Mouse (Mus musculus): ENCODE data around the gene Ppy. TPM values are rescaled to one million over a fixed set of nuclear protein-coding genes. Genes with fewer than 3 reads are reported as not detected.

The Ppy gene
- polyA plus RNA-seq, 1 experiment from 2014 or later: not detected

DNA sequence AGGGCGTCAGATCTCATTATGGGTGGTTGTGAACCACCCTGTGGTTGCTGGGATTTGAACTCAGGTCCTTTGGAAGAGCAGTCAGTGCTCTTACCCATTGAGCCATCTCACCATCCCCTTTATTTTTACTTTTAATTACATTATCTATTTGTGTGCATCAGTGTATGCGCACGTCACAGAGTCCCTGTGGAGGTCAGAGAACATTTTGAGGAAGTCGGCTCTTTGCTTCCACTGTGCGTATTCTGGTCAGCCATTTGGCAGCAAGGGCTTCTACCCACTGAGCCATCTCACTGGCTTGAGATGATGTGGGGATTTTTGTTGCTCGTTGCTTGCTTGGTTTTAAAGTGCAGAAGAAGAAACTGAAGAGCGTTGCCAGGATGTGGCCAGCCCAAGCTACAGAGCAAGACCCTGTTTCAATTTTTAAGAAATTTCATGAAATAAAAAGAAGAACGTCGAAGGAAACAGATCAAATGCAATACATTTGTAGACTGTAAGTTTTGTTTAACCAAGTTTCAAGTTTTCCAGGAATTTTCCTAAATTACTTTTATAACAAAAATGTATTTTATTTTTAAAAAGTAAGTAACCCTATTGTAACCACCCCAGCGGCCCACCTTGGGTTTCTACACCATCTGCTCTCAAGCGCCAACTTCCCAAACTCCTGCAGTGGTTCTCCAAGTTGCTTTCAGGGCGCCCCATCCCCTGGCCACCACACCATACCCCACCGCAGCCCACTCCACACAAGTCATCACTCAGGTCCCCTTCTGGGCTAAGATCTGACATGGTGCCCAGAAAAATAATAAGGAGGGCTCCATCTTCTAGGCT is 36.7 kb upstream of the Ppy start:
- 44% methylated on average over 13 of the region's 13 CpGs for WGBS
- Histone ChIP-seq H3K9me3 (ENCODE audit: control insufficient read depth, low read length) (no peaks in the 10 kb centered on the region), H3K9ac (0 out of 2 replicates have a peak overlapping the region, but pooled peaks have one; percentile 32), H3K27ac (no peak overlapping the region), H3K4me1 (replicated peaks; ENCODE audit: control insufficient read depth, insufficient read depth, low read length) (no peaks in the 10 kb centered on the region), H3K4me3 (replicated peaks; ENCODE audit: low read length) (peak overlapping the region; percentile 14; the same call in 1 of the 2 replicates), H3K36me3 (replicated peaks; ENCODE audit: control insufficient read depth, insufficient read depth) (no peaks in the 10 kb centered on the region), H3K4me2 (replicated peaks) (peak overlapping the region; percentile 52), H3K27me3 (ENCODE audit: control insufficient read depth, insufficient read depth, low read length) (peaks cover 5% of the 10 kb centered on the region)
- no peak for DNase-seq (ENCODE audit: low spot score)
- ATAC-seq (ENCODE audit: low FRiP score): no peak; the same call in 1 of the 2 replicates

DNA sequence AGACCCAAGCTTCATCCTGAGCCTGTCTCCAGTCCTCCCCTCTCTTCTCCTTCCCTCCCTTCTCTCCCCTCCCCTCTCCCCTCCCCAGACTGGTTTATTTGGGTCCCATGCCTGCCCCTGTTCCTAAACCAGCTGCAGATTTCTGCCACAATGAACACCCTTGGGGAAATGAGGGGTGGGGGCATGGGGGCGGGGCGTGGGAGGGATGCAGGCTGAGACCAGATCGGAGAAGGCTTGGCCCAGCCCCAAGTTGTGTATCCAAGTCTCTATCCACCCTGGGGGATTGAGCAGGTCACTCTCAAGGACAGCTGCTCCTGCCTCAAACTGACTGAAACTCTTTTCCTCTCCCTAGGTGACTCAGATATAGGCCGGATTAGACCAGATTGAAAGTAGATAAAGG is 33.4 kb upstream of the Ppy start:
- ATAC-seq (ENCODE audit: low FRiP score): no peak
- H3K36me3 ChIP-seq (replicated peaks; ENCODE audit: control insufficient read depth, insufficient read depth): no peaks in the 10 kb centered on the region
- no peak overlapping the region for H3K27ac ChIP-seq
- DNase-seq (ENCODE audit: low spot score): no peak
- no peak overlapping the region for H3K4me3 ChIP-seq (replicated peaks; ENCODE audit: low read length)
- H3K4me1 ChIP-seq (replicated peaks; ENCODE audit: control insufficient read depth, insufficient read depth, low read length): no peaks in the 10 kb centered on the region
- no peak overlapping the region for H3K9ac ChIP-seq
- H3K9me3 ChIP-seq (ENCODE audit: control insufficient read depth, low read length): no peaks in the 10 kb centered on the region
- H3K27me3 ChIP-seq (ENCODE audit: control insufficient read depth, insufficient read depth, low read length): no peaks in the 10 kb centered on the region; the same call in 1 of the 2 replicates
- H3K4me2 ChIP-seq (replicated peaks): no peak overlapping the region
- 19% methylated on average over 4 of the region's 4 CpGs for WGBS

DNA sequence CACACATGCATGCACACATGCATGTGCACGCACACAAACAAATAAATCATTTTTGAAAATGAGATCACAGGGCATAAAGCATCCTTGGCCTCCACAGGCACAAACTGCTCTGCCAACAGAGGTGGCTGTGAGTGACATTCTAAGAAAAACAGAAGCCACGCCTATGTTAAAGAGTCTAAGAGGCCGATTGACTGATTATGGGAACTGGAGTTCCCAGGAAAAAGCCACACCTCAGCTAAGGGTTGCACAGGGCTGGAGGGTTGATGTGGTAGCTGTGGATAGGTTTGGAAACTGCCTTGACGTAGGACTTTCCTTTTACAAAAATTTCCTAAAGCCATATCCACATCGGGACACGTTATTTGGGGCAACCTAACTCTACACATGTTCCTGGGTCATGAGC is 16.3 kb upstream of the Ppy start:
- Histone ChIP-seq H3K4me3 (replicated peaks; ENCODE audit: low read length) (no peak overlapping the region), H3K36me3 (replicated peaks; ENCODE audit: control insufficient read depth, insufficient read depth) (no peaks in the 10 kb centered on the region), H3K27ac (no peak overlapping the region), H3K9ac (no peak overlapping the region), H3K4me2 (replicated peaks) (no peak overlapping the region), H3K9me3 (ENCODE audit: control insufficient read depth, low read length) (no peaks in the 10 kb centered on the region), H3K27me3 (ENCODE audit: control insufficient read depth, insufficient read depth, low read length) (no peaks in the 10 kb centered on the region), H3K4me1 (replicated peaks; ENCODE audit: control insufficient read depth, insufficient read depth, low read length) (no peaks in the 10 kb centered on the region)
- ATAC-seq (ENCODE audit: low FRiP score) (no peak), DNase-seq (ENCODE audit: low spot score) (no peak)
- 92% methylated on average over 6 of the region's 6 CpGs for WGBS

DNA sequence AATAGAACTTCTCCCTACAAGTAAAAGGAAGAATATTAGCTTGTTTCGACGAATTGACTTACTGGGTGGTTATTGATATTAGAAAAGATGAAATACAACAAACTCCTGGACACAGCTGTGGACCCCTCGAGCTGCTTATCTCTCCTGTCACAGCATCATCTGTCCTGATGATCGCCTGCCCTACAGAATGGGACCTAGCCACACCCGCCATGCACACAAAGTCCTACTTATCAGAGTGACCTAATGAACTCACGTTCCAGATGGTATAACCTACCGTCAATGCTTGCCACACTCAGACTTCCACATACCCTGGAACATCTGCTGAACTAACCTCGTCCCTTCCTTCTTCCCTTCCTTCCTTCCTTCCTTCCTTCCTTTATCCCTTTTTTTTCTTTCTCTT is 15.1 kb upstream of the Ppy start:
- H3K36me3 ChIP-seq (replicated peaks; ENCODE audit: control insufficient read depth, insufficient read depth): no peaks in the 10 kb centered on the region
- no peaks in the 10 kb centered on the region for H3K4me1 ChIP-seq (replicated peaks; ENCODE audit: control insufficient read depth, insufficient read depth, low read length)
- no peak for ATAC-seq (ENCODE audit: low FRiP score)
- no peak overlapping the region for H3K4me3 ChIP-seq (replicated peaks; ENCODE audit: low read length)
- H3K4me2 ChIP-seq (replicated peaks): no peak overlapping the region
- 85% methylated on average over 8 of the region's 8 CpGs for WGBS
- no peaks in the 10 kb centered on the region for H3K27me3 ChIP-seq (ENCODE audit: control insufficient read depth, insufficient read depth, low read length)
- H3K9ac ChIP-seq: no peak overlapping the region
- no peak overlapping the region for H3K27ac ChIP-seq
- no peak for DNase-seq (ENCODE audit: low spot score)
- no peaks in the 10 kb centered on the region for H3K9me3 ChIP-seq (ENCODE audit: control insufficient read depth, low read length)

DNA sequence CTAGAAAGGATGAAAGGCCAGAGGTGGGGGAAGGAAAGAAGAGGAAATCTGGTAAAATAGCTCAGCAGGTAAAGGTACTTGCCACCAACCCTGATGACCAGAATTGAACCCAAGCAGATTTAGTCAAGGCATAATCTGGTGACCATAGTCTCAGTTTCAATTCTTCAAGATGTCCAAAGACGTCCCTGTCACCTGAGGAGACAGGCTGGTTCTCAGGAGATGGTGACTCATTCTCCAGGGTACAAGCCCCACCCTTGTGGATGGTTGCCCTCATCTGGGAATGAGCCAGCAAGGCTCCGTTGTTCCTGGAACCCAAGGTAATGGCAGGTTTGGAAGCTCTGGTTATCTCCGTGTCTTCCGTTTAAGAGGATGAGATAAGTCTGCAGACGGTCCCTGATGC is 10.5 kb upstream of the Ppy start:
- ATAC-seq (ENCODE audit: low FRiP score): no peak
- no peak for DNase-seq (ENCODE audit: low spot score)
- Histone ChIP-seq H3K4me1 (replicated peaks; ENCODE audit: control insufficient read depth, insufficient read depth, low read length) (no peaks in the 10 kb centered on the region), H3K9me3 (ENCODE audit: control insufficient read depth, low read length) (no peaks in the 10 kb centered on the region), H3K36me3 (replicated peaks; ENCODE audit: control insufficient read depth, insufficient read depth) (no peaks in the 10 kb centered on the region), H3K9ac (no peak overlapping the region), H3K27me3 (ENCODE audit: control insufficient read depth, insufficient read depth, low read length) (peaks cover 31% of the 10 kb centered on the region), H3K4me3 (replicated peaks; ENCODE audit: low read length) (no peak overlapping the region), H3K4me2 (replicated peaks) (no peak overlapping the region), H3K27ac (no peak overlapping the region)
- WGBS: 85% methylated on average over 5 of the region's 5 CpGs

DNA sequence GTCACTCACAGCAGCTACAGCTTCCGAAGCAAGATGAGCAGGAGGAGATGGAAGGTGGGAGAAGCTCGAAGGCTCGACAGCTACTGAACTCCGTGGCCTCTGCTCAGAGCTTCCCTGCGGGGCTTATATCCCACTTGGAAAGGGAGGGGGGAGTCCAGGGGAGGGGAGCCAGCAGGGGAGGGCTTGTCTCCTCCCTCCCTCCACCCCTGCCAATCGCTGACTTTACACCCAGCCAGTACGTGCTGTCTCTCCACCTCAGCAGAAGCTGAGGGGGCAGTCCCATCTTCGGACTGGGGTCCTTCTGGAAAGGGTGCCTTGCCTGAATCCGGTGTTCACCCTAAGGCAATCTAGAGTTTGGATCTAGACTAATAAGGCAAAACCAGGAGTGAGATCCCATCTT is 6.6 kb upstream of the Ppy start, which contains the start of gene Pyy:
Pyy (minus strand) TSS at position 101 of the 400 bp plus-strand sequence.
- no peak for ATAC-seq (ENCODE audit: low FRiP score)
- Histone ChIP-seq H3K27me3 (ENCODE audit: control insufficient read depth, insufficient read depth, low read length) (peaks cover 64% of the 10 kb centered on the region), H3K27ac (no peak within 1 kb of the TSS), H3K9ac (no peak within 1 kb of the TSS), H3K36me3 (replicated peaks; ENCODE audit: control insufficient read depth, insufficient read depth) (no peaks in the 10 kb centered on the region), H3K4me2 (replicated peaks) (no peak within 1 kb of the TSS), H3K4me1 (replicated peaks; ENCODE audit: control insufficient read depth, insufficient read depth, low read length) (no peaks in the 10 kb centered on the region), H3K9me3 (ENCODE audit: control insufficient read depth, low read length) (no peaks in the 10 kb centered on the region), H3K4me3 (replicated peaks; ENCODE audit: low read length) (no peak within 1 kb of the TSS; the same call in 1 of the 2 replicates)
- no peak for DNase-seq (ENCODE audit: low spot score)
- WGBS: 16% methylated on average over 9 of the region's 9 CpGs

DNA sequence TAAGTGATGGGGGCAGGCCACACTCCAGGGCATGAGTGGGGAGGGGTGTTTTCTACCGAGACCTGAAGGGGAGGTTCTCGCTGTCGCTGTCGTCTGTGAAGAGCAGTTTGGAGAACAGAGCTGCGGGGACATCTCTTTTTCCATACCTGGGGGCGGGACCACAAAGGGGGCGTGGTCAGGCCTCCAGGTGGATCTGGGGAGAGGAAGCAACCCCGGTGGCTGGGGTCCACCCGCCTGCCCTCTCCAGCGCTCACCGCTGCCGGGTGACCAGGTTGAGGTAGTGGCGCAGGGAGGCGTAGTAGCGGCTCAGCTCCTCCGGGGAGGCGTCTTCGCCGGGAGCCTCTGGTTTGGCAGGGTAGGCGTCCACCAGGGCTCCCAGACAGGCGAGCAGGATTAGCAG is 5.8 kb upstream of the Ppy start:
- H3K27me3 ChIP-seq (ENCODE audit: control insufficient read depth, insufficient read depth, low read length): peaks cover 64% of the 10 kb centered on the region
- ATAC-seq (ENCODE audit: low FRiP score): no peak
- 2% methylated on average over 21 of the region's 21 CpGs for WGBS
- no peaks in the 10 kb centered on the region for H3K4me1 ChIP-seq (replicated peaks; ENCODE audit: control insufficient read depth, insufficient read depth, low read length)
- H3K4me3 ChIP-seq (replicated peaks; ENCODE audit: low read length): no peak overlapping the region; the same call in 1 of the 2 replicates
- DNase-seq (ENCODE audit: low spot score): no peak
- H3K4me2 ChIP-seq (replicated peaks): no peak overlapping the region
- no peaks in the 10 kb centered on the region for H3K36me3 ChIP-seq (replicated peaks; ENCODE audit: control insufficient read depth, insufficient read depth)
- H3K9ac ChIP-seq: no peak overlapping the region
- H3K9me3 ChIP-seq (ENCODE audit: control insufficient read depth, low read length): no peaks in the 10 kb centered on the region
- no peak overlapping the region for H3K27ac ChIP-seq

DNA sequence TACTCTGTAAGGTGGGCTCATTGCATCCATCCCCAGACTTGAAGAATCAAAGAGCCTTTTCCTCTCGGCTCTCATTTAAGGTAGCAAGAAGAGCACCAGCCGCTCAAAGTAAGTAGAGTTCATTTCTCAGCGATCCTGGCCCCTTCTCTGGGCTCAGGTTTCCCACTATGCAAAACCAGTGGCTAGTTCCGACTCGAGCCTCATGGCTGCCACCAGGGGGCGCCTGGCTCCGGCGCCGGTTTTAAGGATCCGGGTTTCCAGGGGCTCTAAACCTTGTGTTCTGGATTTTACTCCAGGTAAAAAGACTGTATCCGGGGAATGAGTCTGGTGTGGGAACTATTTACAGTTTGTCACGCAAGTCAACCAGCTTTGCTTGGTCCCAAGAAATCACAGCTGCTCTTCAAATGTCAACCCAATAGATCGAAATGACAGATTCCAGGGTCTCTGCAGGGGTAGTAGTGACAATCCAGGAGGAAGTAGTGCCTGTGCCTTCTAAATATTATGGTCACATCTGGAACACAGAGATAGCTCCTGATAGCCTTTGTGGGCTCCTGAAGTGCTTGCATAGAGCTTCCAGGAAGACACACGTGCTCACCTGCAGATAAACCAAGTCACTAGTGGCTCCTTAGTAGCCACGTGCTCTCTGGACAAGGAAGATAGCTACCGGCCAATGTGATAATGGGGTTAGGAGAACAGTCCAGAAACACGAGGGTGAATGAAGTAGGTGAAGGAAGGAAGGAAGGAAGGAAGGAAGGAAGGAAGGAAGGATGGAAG is 1.6 kb upstream of the Ppy start:
- Histone ChIP-seq H3K4me2 (replicated peaks) (no peak overlapping the region), H3K9me3 (ENCODE audit: control insufficient read depth, low read length) (no peaks in the 10 kb centered on the region), H3K36me3 (replicated peaks; ENCODE audit: control insufficient read depth, insufficient read depth) (no peaks in the 10 kb centered on the region), H3K9ac (no peak overlapping the region), H3K4me1 (replicated peaks; ENCODE audit: control insufficient read depth, insufficient read depth, low read length) (no peaks in the 10 kb centered on the region), H3K27me3 (ENCODE audit: control insufficient read depth, insufficient read depth, low read length) (peaks cover 44% of the 10 kb centered on the region), H3K4me3 (replicated peaks; ENCODE audit: low read length) (no peak overlapping the region), H3K27ac (no peak overlapping the region)
- DNase-seq (ENCODE audit: low spot score): peak; percentile 83
- no peak for ATAC-seq (ENCODE audit: low FRiP score)
- 22% methylated on average over 17 of the region's 17 CpGs for WGBS

DNA sequence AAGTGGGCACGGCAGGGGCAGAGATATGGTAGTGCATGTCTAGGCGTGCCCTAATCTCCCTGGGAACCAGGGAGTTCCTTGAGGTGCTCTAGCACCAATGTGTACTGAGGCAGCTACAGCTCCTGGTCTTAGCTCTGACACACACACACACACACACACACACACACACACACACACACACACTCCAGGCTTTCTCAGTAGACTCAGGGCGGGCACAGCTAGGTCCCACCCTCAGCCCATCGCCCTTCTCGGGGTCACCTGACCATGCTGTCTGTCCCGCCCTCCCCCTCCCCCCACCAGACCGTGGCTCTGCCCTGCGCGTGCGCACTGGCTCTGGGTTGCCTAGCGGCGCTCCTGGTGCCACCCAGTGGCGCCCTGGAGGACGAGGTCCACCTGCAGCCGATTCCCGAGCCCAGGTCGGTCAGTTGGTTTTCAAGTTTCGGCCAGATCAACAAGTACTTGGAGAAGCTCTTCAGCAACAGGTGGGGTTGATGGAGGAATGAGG is 4.2 kb downstream of the Ppy start:
- peak; percentile 88 for ATAC-seq (ENCODE audit: low FRiP score)
- Histone ChIP-seq H3K4me1 (replicated peaks; ENCODE audit: control insufficient read depth, insufficient read depth, low read length) (peaks cover 9% of the 10 kb centered on the region; the same call in 1 of the 2 replicates), H3K4me2 (replicated peaks) (peak overlapping the region; percentile 44), H3K27ac (no peak overlapping the region), H3K27me3 (ENCODE audit: control insufficient read depth, insufficient read depth, low read length) (no peaks in the 10 kb centered on the region), H3K4me3 (replicated peaks; ENCODE audit: low read length) (peak overlapping the region; percentile 12), H3K36me3 (replicated peaks; ENCODE audit: control insufficient read depth, insufficient read depth) (no peaks in the 10 kb centered on the region), H3K9ac (no peak overlapping the region; the same call in 1 of the 2 replicates), H3K9me3 (ENCODE audit: control insufficient read depth, low read length) (no peaks in the 10 kb centered on the region)
- 4% methylated on average over 18 of the region's 18 CpGs for WGBS
- peak; percentile 82 for DNase-seq (ENCODE audit: low spot score)
